Mouse (Mus musculus) limb, embryonic 14.5 days (tissue): ENCODE data around the gene Nr1i3. TPM values are rescaled to one million over a fixed set of nuclear protein-coding genes. Genes with fewer than 3 reads are reported as not detected.

Experiments
- ATAC-seq: fragments of 200-750 bp; cut with Nextera tagmentation; 2 replicates; pipeline ENCODE4 v1.8.0; 2017; ENCODE audit warnings: low read depth, moderate number of reproducible peaks, moderate TSS enrichment; ENCODE audit not compliant: low FRiP score
- DNase-seq: peaks from one replicate; pipeline ENCODE4 v3.0.0-alpha.2; 2015; ENCODE audit warnings: low spot score
- H3K27ac ChIP-seq: fragments of 300-500 bp; sonication (generic); replicated peaks from 2 replicates; pipeline ENCODE4 v1.5.1; 2014; ENCODE audit warnings: low read depth, mild to moderate bottlenecking, low read length, moderate library complexity, mixed read lengths
- H3K27me3 ChIP-seq: fragments of 300-500 bp; sonication (generic); 2 replicates; pipeline ENCODE4 v1.6.1; 2014; ENCODE audit warnings: low read length, mixed read lengths; ENCODE audit not compliant: control insufficient read depth, insufficient read depth
- H3K36me3 ChIP-seq: fragments of 300-500 bp; sonication (generic); 2 replicates; pipeline ENCODE4 v1.6.1; 2014; ENCODE audit warnings: mild to moderate bottlenecking, low read length, moderate library complexity, mixed read lengths; ENCODE audit not compliant: control insufficient read depth, insufficient read depth
- H3K4me1 ChIP-seq: fragments of 300-500 bp; sonication (generic); 2 replicates; pipeline ENCODE4 v1.6.1; 2014; ENCODE audit warnings: antibody characterized with exemption, low read length, mixed read lengths; ENCODE audit not compliant: control insufficient read depth, insufficient read depth
- H3K4me2 ChIP-seq: fragments of 300-500 bp; sonication (generic); replicated peaks from 2 replicates; pipeline ENCODE4 v1.6.1; 2014; ENCODE audit warnings: low read depth, mild to moderate bottlenecking, low read length, moderate library complexity; ENCODE audit not compliant: severe bottlenecking
- H3K4me3 ChIP-seq: fragments of 300-500 bp; sonication (generic); replicated peaks from 2 replicates; pipeline ENCODE4 v1.5.1; 2014; ENCODE audit warnings: low read length
- H3K9ac ChIP-seq: fragments of 300-500 bp; sonication (generic); 2 replicates; pipeline ENCODE4 v1.6.1; 2014; ENCODE audit warnings: mild to moderate bottlenecking, low read depth, low read length, moderate library complexity; ENCODE audit not compliant: severe bottlenecking
- H3K9me3 ChIP-seq: fragments of 300-500 bp; sonication (generic); 2 replicates; pipeline ENCODE4 v1.6.1; 2016; ENCODE audit warnings: low read length; ENCODE audit not compliant: control insufficient read depth
- POLR2A ChIP-seq: fragments of 200-500 bp; IDR thresholded peaks from 2 replicates; pipeline ENCODE4 v1.8.0; 2012; ENCODE audit warnings: inconsistent platforms, mild to moderate bottlenecking, moderate library complexity, borderline replicate concordance; ENCODE audit not compliant: insufficient read depth, insufficient read length; ENCODE audit errors: extremely low read depth
- WGBS: fragments of 180-500 bp; shearing (Covaris S2); extraction: QIAGEN DNeasy Blood & Tissue Kit; methylation state at CpG from one replicate; pipeline ENCODE4 v1.1.7; 2014; 5-methylcytosine and 5-hydroxymethylcytosine counted together
- polyA plus RNA-seq, 2 experiments: library from polyadenylated mRNA; depleted of rRNA in 1 of 2; stranded (reverse) in 1 of 2; unstranded in 1 of 2; fragments of >200 nt; fragmentation: Nextera tagmentation in 1 of 2; extraction: Ambion mirVana in 1 of 2; gene quantifications; 2 replicates each; pipeline versions ENCODE4 v1.2.1 to v1.2.3; 2012 to 2014

The Nr1i3 gene
- polyA plus RNA-seq, 2 experiments = 0.06 to 0.32 TPM

DNA sequence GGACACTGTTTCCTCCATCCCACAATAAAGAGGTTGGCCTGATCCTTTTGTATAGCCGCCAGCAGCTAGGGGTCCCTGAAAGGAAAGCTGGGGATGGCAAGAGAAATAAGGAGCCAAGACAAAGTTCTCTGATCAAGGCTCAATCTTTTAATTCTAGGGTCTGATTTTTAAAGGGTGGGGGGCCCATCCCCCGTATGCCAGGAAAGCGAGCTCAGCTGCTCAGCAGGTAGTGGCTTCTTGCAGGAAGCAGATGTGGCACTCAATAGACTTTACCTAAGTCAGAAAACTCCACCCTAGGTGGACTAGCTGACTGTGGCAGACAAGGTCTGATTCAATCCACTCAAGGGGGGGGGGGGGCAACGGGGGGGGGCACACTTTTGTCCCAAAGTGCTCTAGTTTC lies 13.0 kb downstream of the Nr1i3 start:
- H3K4me2 ChIP-seq = no peak overlapping the region
- DNase-seq (no peak), ATAC-seq (no peak)
- H3K27me3 ChIP-seq = no peaks in the 10 kb centered on the region
- no peaks in the 10 kb centered on the region for H3K36me3 ChIP-seq
- no peak overlapping the region for H3K9ac ChIP-seq
- no peak overlapping the region for H3K27ac ChIP-seq
- WGBS = 56% methylated on average over 4 of the region's 4 CpGs
- H3K9me3 ChIP-seq = no peaks in the 10 kb centered on the region
- H3K4me1 ChIP-seq = peaks cover 10% of the 10 kb centered on the region; the same call in 1 of the 2 replicates
- no peak overlapping the region for H3K4me3 ChIP-seq
- no peak for TF ChIP-seq POLR2A

DNA sequence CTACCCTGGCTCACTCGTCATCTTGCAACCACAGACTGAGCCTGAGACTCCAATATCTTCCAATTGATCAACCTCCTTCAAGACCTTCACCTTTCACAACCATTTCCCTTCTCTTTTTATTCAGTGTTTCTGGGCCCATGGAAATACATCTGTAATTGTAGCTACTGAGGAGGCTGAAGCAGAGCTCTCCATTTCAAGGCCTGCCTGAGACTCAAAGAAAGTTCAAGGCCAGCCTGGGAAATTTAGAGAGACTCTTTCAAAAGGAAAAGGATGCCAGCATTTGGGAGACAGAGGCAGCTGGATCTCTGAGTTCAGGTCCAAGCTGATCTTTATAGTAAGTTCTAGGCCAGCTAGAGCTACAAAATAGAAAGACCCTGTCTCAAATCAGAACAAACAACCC lies 14.1 kb downstream of the Nr1i3 start:
- H3K4me1 ChIP-seq = 0 out of 2 replicates have a peak, but pooled peaks cover 10% of the 10 kb centered on the region
- H3K9ac ChIP-seq = no peak overlapping the region
- WGBS = 88% methylated on average over 1 of the region's 1 CpGs
- H3K36me3 ChIP-seq = no peaks in the 10 kb centered on the region
- DNase-seq (no peak), ATAC-seq (no peak)
- no peak overlapping the region for H3K4me3 ChIP-seq
- no peak overlapping the region for H3K27ac ChIP-seq
- no peak overlapping the region for H3K4me2 ChIP-seq
- H3K9me3 ChIP-seq = no peaks in the 10 kb centered on the region
- TF ChIP-seq POLR2A = no peak
- no peaks in the 10 kb centered on the region for H3K27me3 ChIP-seq

DNA sequence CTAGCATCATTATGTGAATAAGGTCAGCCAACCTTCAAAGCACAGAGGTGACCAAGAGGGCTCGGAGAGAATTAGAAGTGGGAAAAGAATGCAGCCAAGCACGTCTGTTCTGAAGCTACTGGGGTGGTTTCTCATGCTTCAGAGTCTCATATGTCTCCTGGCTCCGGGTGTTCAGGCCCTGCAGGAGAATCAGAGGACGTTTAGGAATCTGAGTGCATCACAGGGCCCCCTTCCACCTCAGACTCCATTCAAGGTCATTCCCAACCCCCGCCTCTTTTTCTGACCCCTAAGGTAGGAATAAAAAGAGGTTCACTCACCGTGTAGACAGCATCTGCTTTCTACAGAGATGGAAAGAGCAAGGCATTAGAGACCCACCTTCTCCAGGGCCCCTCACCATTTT lies 16.0 kb downstream of the Nr1i3 start:
- no peaks in the 10 kb centered on the region for H3K27me3 ChIP-seq
- no peak overlapping the region for H3K9ac ChIP-seq
- 0 out of 2 replicates have a peak, but pooled peaks cover 10% of the 10 kb centered on the region for H3K4me1 ChIP-seq
- ATAC-seq (no peak), DNase-seq (no peak)
- H3K36me3 ChIP-seq = peaks cover 15% of the 10 kb centered on the region
- no peak overlapping the region for H3K4me3 ChIP-seq
- no peak overlapping the region for H3K4me2 ChIP-seq
- 39% methylated on average over 6 of the region's 6 CpGs for WGBS
- no peak overlapping the region for H3K27ac ChIP-seq
- no peaks in the 10 kb centered on the region for H3K9me3 ChIP-seq
- TF ChIP-seq POLR2A = no peak

DNA sequence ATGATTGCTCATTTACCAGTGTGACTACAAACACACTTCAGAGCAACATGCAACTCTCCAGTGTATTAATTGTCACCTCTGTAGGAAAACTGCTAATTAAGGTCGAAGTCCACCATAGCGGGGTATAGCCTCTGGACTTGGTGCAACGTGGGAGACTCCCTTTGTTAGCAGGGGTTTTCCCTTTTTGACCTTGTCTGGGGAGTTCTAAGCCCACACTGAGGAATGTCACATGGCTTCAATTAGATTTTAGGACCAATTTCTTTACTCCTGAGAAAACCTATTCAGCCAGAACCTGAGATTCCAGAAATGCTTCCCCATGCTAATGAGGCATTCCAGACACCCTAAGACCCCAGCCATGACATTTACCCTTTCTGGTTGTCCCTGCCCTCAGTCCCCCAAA lies 16.4 kb downstream of the Nr1i3 start:
- ATAC-seq = no peak
- H3K27ac ChIP-seq = no peak overlapping the region
- WGBS = 31% methylated on average over 3 of the region's 3 CpGs

DNA sequence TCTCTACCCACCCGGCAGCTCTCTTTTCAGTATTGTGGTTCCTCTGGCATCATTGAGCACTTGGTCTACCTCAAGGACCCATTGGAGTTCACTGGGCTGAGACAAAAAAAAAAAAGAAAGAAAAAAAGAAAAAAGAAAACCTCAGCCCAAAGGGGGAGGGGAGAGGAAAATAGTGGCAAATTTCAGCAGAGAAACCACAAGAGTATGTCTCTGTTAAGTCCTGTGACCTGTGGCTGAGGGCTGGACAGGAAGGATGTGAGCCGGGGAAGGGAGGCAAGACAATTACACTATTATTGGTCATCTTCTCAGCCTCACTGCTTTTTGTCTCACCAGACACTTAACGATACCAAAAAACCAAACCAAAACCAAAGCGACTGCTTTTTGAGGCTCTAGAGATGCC lies 18.1 kb downstream of the Nr1i3 start:
- Histone ChIP-seq H3K4me3 (no peak overlapping the region), H3K27me3 (no peaks in the 10 kb centered on the region), H3K9me3 (no peaks in the 10 kb centered on the region), H3K27ac (no peak overlapping the region), H3K36me3 (peaks cover 36% of the 10 kb centered on the region), H3K9ac (no peak overlapping the region), H3K4me2 (no peak overlapping the region), H3K4me1 (0 out of 2 replicates have a peak, but pooled peaks cover 10% of the 10 kb centered on the region)
- WGBS = 80% methylated on average over 4 of the region's 4 CpGs
- ATAC-seq = no peak
- DNase-seq = no peak
- TF ChIP-seq POLR2A = no peak

More for the DNA sequence above, 16.4 kb downstream of the Nr1i3 start:
- H3K4me1 ChIP-seq = 0 out of 2 replicates have a peak, but pooled peaks cover 10% of the 10 kb centered on the region
- H3K9ac ChIP-seq = no peak overlapping the region
- H3K4me3 ChIP-seq = no peak overlapping the region
- peaks cover 20% of the 10 kb centered on the region for H3K36me3 ChIP-seq
- no peak for DNase-seq
- H3K4me2 ChIP-seq = no peak overlapping the region
- no peaks in the 10 kb centered on the region for H3K27me3 ChIP-seq
- TF ChIP-seq POLR2A = no peak
- H3K9me3 ChIP-seq = no peaks in the 10 kb centered on the region

DNA sequence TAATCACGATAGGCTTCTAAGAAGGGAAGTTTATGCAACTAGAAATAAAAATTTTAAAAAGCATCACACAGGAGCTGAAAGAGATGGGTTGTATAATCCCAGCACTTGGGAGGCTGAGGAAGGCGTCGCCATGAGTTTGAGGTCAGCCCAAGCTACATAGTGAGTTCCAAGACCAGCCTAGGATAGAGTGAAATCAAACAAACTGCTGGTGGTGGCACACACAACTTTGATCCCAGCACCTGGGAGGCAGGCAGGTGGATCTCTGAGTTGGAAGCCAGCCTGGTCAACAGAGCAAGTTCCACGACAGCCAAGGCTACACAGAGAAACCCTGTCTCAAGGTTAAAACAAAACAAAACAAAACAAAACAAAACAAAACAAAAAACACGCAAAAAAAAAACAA lies 18.6 kb downstream of the Nr1i3 start:
- peaks cover 41% of the 10 kb centered on the region for H3K36me3 ChIP-seq
- ATAC-seq (no peak), DNase-seq (no peak)
- TF ChIP-seq POLR2A = no peak
- no peaks in the 10 kb centered on the region for H3K27me3 ChIP-seq
- no peak overlapping the region for H3K4me2 ChIP-seq
- 0 out of 2 replicates have a peak, but pooled peaks cover 10% of the 10 kb centered on the region for H3K4me1 ChIP-seq
- WGBS = 86% methylated on average over 5 of the region's 5 CpGs
- no peak overlapping the region for H3K9ac ChIP-seq
- H3K27ac ChIP-seq = no peak overlapping the region
- H3K9me3 ChIP-seq = no peaks in the 10 kb centered on the region
- H3K4me3 ChIP-seq = no peak overlapping the region
